Mouse (Mus musculus): ENCODE measurements around the gene Arpp21.
"Not testable (repeated sequence)": the region's sequence is repeated elsewhere in the genome, so short reads cannot be mapped to it uniquely, and the experiment has no call there.

Gene Arpp21

GRCm38 (mm10) chr9:112102155-112102851, 133.4 kb downstream of the Arpp21 start:
- DNase-seq (ENCODE audit: low read depth), result no peak

- DNase-seq (ENCODE audit: low read depth), result peak; percentile 52
These were observed 134.7 kb downstream of the Arpp21 start for GRCm38 (mm10) chr9:112100841-112101595.

GRCm38 (mm10) chr9:112098267-112098666, 137.5 kb downstream of the Arpp21 start:
- no peak for DNase-seq (ENCODE audit: low read depth)

GRCm38 (mm10) chr9:112095708-112096107, 140.0 kb downstream of the Arpp21 start:
- DNase-seq (ENCODE audit: low read depth), result no peak

GRCm38 (mm10) chr9:112095198-112095597, 140.5 kb downstream of the Arpp21 start:
- no peak for DNase-seq (ENCODE audit: low read depth)

- DNase-seq (ENCODE audit: low read depth), result no peak
These were observed 156.8 kb downstream of the Arpp21 start for GRCm38 (mm10) chr9:112078903-112079302.

- DNase-seq (ENCODE audit: low read depth), result no peak
These were observed 157.3 kb downstream of the Arpp21 start for GRCm38 (mm10) chr9:112078453-112078852.

- no peak for DNase-seq (ENCODE audit: low read depth)
These were observed 160.5 kb downstream of the Arpp21 start for GRCm38 (mm10) chr9:112075273-112075672.

GRCm38 (mm10) chr9:112074872-112075271, 160.9 kb downstream of the Arpp21 start:
- no peak for DNase-seq (ENCODE audit: low read depth)

GRCm38 (mm10) chr9:112071368-112071767, 164.4 kb downstream of the Arpp21 start:
- DNase-seq (ENCODE audit: low read depth), result no peak

GRCm38 (mm10) chr9:112070961-112071360, 164.8 kb downstream of the Arpp21 start:
- no peak for DNase-seq (ENCODE audit: low read depth)

GRCm38 (mm10) chr9:112068250-112068649, 167.5 kb downstream of the Arpp21 start:
- no peak for DNase-seq (ENCODE audit: low read depth)

GRCm38 (mm10) chr9:112060696-112061425, 174.9 kb downstream of the Arpp21 start:
- DNase-seq (ENCODE audit: low read depth), result no peak

- DNase-seq (ENCODE audit: low read depth), result no peak
These were observed 180.8 kb downstream of the Arpp21 start for GRCm38 (mm10) chr9:112054807-112055381.

GRCm38 (mm10) chr9:112047903-112048467, 187.8 kb downstream of the Arpp21 start:
- no peak for DNase-seq (ENCODE audit: low read depth)

- DNase-seq (ENCODE audit: low read depth), result no peak
These were observed 195.2 kb downstream of the Arpp21 start for GRCm38 (mm10) chr9:112040566-112040965.

- no peak for DNase-seq (ENCODE audit: low read depth)
These were observed 198.0 kb downstream of the Arpp21 start for GRCm38 (mm10) chr9:112037732-112038131.

GRCm38 (mm10) chr9:112033840-112034239, 201.9 kb downstream of the Arpp21 start:
- DNase-seq (ENCODE audit: low read depth), result not testable (repeated sequence)

GRCm38 (mm10) chr9:112032169-112032568, 203.6 kb downstream of the Arpp21 start:
- no peak for DNase-seq (ENCODE audit: low read depth)

- DNase-seq (ENCODE audit: low read depth), result no peak
These were observed 212.1 kb downstream of the Arpp21 start for GRCm38 (mm10) chr9:112023562-112024015.

- DNase-seq (ENCODE audit: low read depth), result no peak
These were observed 212.6 kb downstream of the Arpp21 start for GRCm38 (mm10) chr9:112023111-112023510.
